Mouse (Mus musculus) CH12.LX (cell line): ENCODE measurements around the gene Ccer2. TPM values are rescaled to one million over a fixed set of nuclear protein-coding genes. Genes with fewer than 3 reads are reported as not detected.

ENCODE experiments used
- DNase-seq: peaks from one replicate; pipeline ENCODE4 v3.0.0-alpha.2; 2013; ENCODE audit errors: extremely low read depth
- H3K27ac ChIP-seq: 2 replicates; pipeline ENCODE4 v1.5.1; 2012; ENCODE audit warnings: low read depth, mild to moderate bottlenecking, control low read depth, moderate library complexity; ENCODE audit not compliant: insufficient read depth
- H3K27me3 ChIP-seq: replicated peaks from 2 replicates; pipeline ENCODE3; 2012; ENCODE audit warnings: inconsistent platforms
- H3K36me3 ChIP-seq, 2 experiments: replicated peaks in 1 of 2; 2 replicates each; pipeline versions ENCODE3 to v1.6.1; 2012; ENCODE audit warnings: inconsistent platforms in 1 of 2, low read length in 1 of 2, mild to moderate bottlenecking in 1 of 2, mixed read lengths in 1 of 2, moderate library complexity in 1 of 2; ENCODE audit not compliant: control insufficient read depth in 1 of 2, insufficient read depth in 1 of 2
- H3K4me1 ChIP-seq, 2 experiments: 2 replicates each; pipeline ENCODE4 v1.6.1; 2012; ENCODE audit warnings: inconsistent platforms in 1 of 2, moderate library complexity in 1 of 2; ENCODE audit not compliant: insufficient read depth in 2 of 2, control insufficient read depth in 1 of 2
- H3K4me2 ChIP-seq: 2 replicates; pipeline ENCODE4 v1.6.1; 2012; ENCODE audit warnings: low read depth, mild to moderate bottlenecking, control low read depth; ENCODE audit not compliant: poor library complexity, insufficient read depth, severe bottlenecking
- H3K4me3 ChIP-seq, 3 experiments: fragments of 150-350 bp in 1 of 3; sonication (generic) in 1 of 3; replicated peaks in 1 of 3; 2 replicates each; pipeline versions ENCODE3 to v1.5.1; 2011 to 2012; ENCODE audit warnings: low read depth in 2 of 3, low read length in 2 of 3, mild to moderate bottlenecking in 2 of 3, moderate library complexity in 2 of 3, control low read depth in 1 of 3, improper control_type of control experiment in 1 of 3, inconsistent platforms in 1 of 3, mixed read lengths in 1 of 3; ENCODE audit not compliant: poor library complexity in 1 of 3
- H3K79me2 ChIP-seq: replicated peaks from 2 replicates; pipeline ENCODE4 v1.6.1; 2012; ENCODE audit warnings: mild to moderate bottlenecking, moderate library complexity; ENCODE audit not compliant: control insufficient read depth, poor library complexity, insufficient read depth, severe bottlenecking; ENCODE audit errors: extremely low read depth
- H3K9ac ChIP-seq: 2 replicates; pipeline ENCODE4 v1.6.1; 2012; ENCODE audit warnings: low read depth, mild to moderate bottlenecking, control low read depth, moderate library complexity; ENCODE audit not compliant: insufficient read depth
- H3K9me3 ChIP-seq: replicated peaks from 2 replicates; pipeline ENCODE3; 2012; ENCODE audit warnings: low read length, inconsistent platforms, mixed read lengths
- BHLHE40 ChIP-seq: IDR thresholded peaks from 2 replicates; pipeline ENCODE4 v1.6.1; 2011; ENCODE audit warnings: mild to moderate bottlenecking, low read depth, low read length, improper control_type of control experiment
- CHD1 ChIP-seq: IDR thresholded peaks from 2 replicates; pipeline ENCODE4 v1.6.1; 2012; ENCODE audit warnings: low read depth, low read length, improper control_type of control experiment, inconsistent platforms
- CHD2 ChIP-seq: IDR thresholded peaks from 2 replicates; pipeline ENCODE4 v1.6.1; 2011; ENCODE audit warnings: low read length, improper control_type of control experiment
- CTCF ChIP-seq, 2 experiments: IDR thresholded peaks in 1 of 2; conservative IDR thresholded peaks in 1 of 2; 2 replicates each; pipeline ENCODE4 v1.5.1; 2011 to 2012; ENCODE audit warnings: low read depth in 2 of 2, low read length in 2 of 2, improper control_type of control experiment in 1 of 2, inconsistent platforms in 1 of 2, mild to moderate bottlenecking in 1 of 2, moderate library complexity in 1 of 2
- E2F4 ChIP-seq: IDR thresholded peaks from 2 replicates; pipeline ENCODE4 v1.6.1; 2011; ENCODE audit warnings: low read depth, low read length, improper control_type of control experiment; ENCODE audit not compliant: insufficient replicate concordance
- ELF1 ChIP-seq: IDR thresholded peaks from 2 replicates; pipeline ENCODE4 v1.6.1; 2014; ENCODE audit warnings: low read depth, mild to moderate bottlenecking, inconsistent platforms, low read length, improper control_type of control experiment
- EP300 ChIP-seq: IDR thresholded peaks from 2 replicates; pipeline ENCODE4 v1.6.1; 2011; ENCODE audit warnings: low read length, improper control_type of control experiment
- ETS1 ChIP-seq: conservative IDR thresholded peaks from 2 replicates; pipeline ENCODE4 v1.6.1; 2012; ENCODE audit warnings: low read depth, mild to moderate bottlenecking, inconsistent platforms, low read length, improper control_type of control experiment, moderate library complexity
- GABPA ChIP-seq: IDR thresholded peaks from 2 replicates; pipeline ENCODE4 v1.6.1; 2012; ENCODE audit warnings: low read depth, low read length, improper control_type of control experiment, inconsistent platforms; ENCODE audit not compliant: insufficient replicate concordance
- HCFC1 ChIP-seq: IDR thresholded peaks from 2 replicates; pipeline ENCODE4 v1.6.1; 2012; ENCODE audit warnings: low read depth, mild to moderate bottlenecking, inconsistent platforms, low read length, improper control_type of control experiment
- IRF4 ChIP-seq: IDR thresholded peaks from 2 replicates; pipeline ENCODE4 v1.6.1; 2014; ENCODE audit warnings: low read depth, mild to moderate bottlenecking, inconsistent platforms, low read length, improper control_type of control experiment
- JUN ChIP-seq: IDR thresholded peaks from 2 replicates; pipeline ENCODE4 v1.6.1; 2011; ENCODE audit warnings: low read depth, mild to moderate bottlenecking, low read length, improper control_type of control experiment, moderate library complexity; ENCODE audit not compliant: insufficient read depth
- JUND ChIP-seq: conservative IDR thresholded peaks from 2 replicates; pipeline ENCODE4 v1.6.1; 2011; ENCODE audit warnings: low read depth, low read length, improper control_type of control experiment
- KAT2A ChIP-seq: IDR thresholded peaks from 2 replicates; pipeline ENCODE4 v1.6.1; 2012; ENCODE audit warnings: low read length, improper control_type of control experiment, inconsistent platforms; ENCODE audit not compliant: insufficient replicate concordance
- MAFK ChIP-seq: IDR thresholded peaks from 2 replicates; pipeline ENCODE4 v1.6.1; 2011; ENCODE audit warnings: low read length, improper control_type of control experiment; ENCODE audit not compliant: insufficient replicate concordance
- MAX ChIP-seq: IDR thresholded peaks from 2 replicates; pipeline ENCODE4 v1.6.1; 2011; ENCODE audit warnings: low read length, improper control_type of control experiment
- MAZ ChIP-seq: IDR thresholded peaks from 2 replicates; pipeline ENCODE4 v1.6.1; 2012; ENCODE audit warnings: low read depth, mild to moderate bottlenecking, inconsistent platforms, low read length, improper control_type of control experiment, moderate library complexity
- MEF2A ChIP-seq: IDR thresholded peaks from 2 replicates; pipeline ENCODE4 v1.6.1; 2014; ENCODE audit warnings: low read depth, mild to moderate bottlenecking, inconsistent platforms, low read length, improper control_type of control experiment, borderline replicate concordance
- MXI1 ChIP-seq: IDR thresholded peaks from 2 replicates; pipeline ENCODE4 v1.6.1; 2011; ENCODE audit warnings: mild to moderate bottlenecking, low read depth, low read length, improper control_type of control experiment
- MYC ChIP-seq: IDR thresholded peaks from 2 replicates; pipeline ENCODE4 v1.6.1; 2011; ENCODE audit warnings: low read depth, mild to moderate bottlenecking, improper control_type of control experiment, low read length
- NELFE ChIP-seq: IDR thresholded peaks from 2 replicates; pipeline ENCODE4 v1.6.1; 2011; ENCODE audit warnings: low read depth, low read length, improper control_type of control experiment
- NRF1 ChIP-seq: IDR thresholded peaks from 2 replicates; pipeline ENCODE4 v1.6.1; 2014; ENCODE audit warnings: low read depth, mild to moderate bottlenecking, inconsistent platforms, low read length, improper control_type of control experiment, moderate library complexity
- PAX5 ChIP-seq: IDR thresholded peaks from 2 replicates; pipeline ENCODE4 v1.6.1; 2012; ENCODE audit warnings: low read length, inconsistent platforms, mixed read lengths
- POLR2A ChIP-seq: IDR thresholded peaks from 2 replicates; pipeline ENCODE4 v1.6.1; 2011; ENCODE audit warnings: low read depth, mild to moderate bottlenecking, improper control_type of control experiment, low read length
- POLR2AphosphoS2 ChIP-seq: IDR thresholded peaks from 2 replicates; pipeline ENCODE4 v1.6.1; 2011; ENCODE audit warnings: low read depth, low read length, improper control_type of control experiment
- RAD21 ChIP-seq: IDR thresholded peaks from 2 replicates; pipeline ENCODE4 v1.6.1; 2011; ENCODE audit warnings: low read depth, mild to moderate bottlenecking, low read length, improper control_type of control experiment, moderate library complexity
- RCOR1 ChIP-seq: conservative IDR thresholded peaks from 2 replicates; pipeline ENCODE4 v1.6.1; 2012; ENCODE audit warnings: low read depth, mild to moderate bottlenecking, inconsistent platforms, low read length, improper control_type of control experiment
- SIN3A ChIP-seq: IDR thresholded peaks from 2 replicates; pipeline ENCODE4 v1.6.1; 2012; ENCODE audit warnings: low read length, improper control_type of control experiment, inconsistent platforms
- SMC3 ChIP-seq: IDR thresholded peaks from 2 replicates; pipeline ENCODE4 v1.6.1; 2011; ENCODE audit warnings: low read depth, low read length, improper control_type of control experiment
- TBP ChIP-seq: conservative IDR thresholded peaks from 2 replicates; pipeline ENCODE4 v1.6.1; 2011; ENCODE audit warnings: low read depth, low read length, improper control_type of control experiment
- TCF12 ChIP-seq: IDR thresholded peaks from 2 replicates; pipeline ENCODE4 v1.6.1; 2014; ENCODE audit warnings: low read depth, mild to moderate bottlenecking, inconsistent platforms, low read length, improper control_type of control experiment
- UBTF ChIP-seq: IDR thresholded peaks from 2 replicates; pipeline ENCODE4 v1.6.1; 2012; ENCODE audit warnings: low read depth, mild to moderate bottlenecking, inconsistent platforms, low read length, improper control_type of control experiment, moderate library complexity
- USF1 ChIP-seq: IDR thresholded peaks from 2 replicates; pipeline ENCODE4 v1.6.1; 2014; ENCODE audit warnings: low read depth, mild to moderate bottlenecking, inconsistent platforms, low read length, improper control_type of control experiment
- USF2 ChIP-seq: conservative IDR thresholded peaks from 2 replicates; pipeline ENCODE4 v1.6.1; 2011; ENCODE audit warnings: low read depth, low read length, improper control_type of control experiment
- ZC3H11A ChIP-seq: IDR thresholded peaks from 2 replicates; pipeline ENCODE4 v1.6.1; 2012; ENCODE audit warnings: low read depth, mild to moderate bottlenecking, inconsistent platforms, low read length, improper control_type of control experiment
- ZKSCAN1 ChIP-seq: IDR thresholded peaks from 2 replicates; pipeline ENCODE4 v1.6.1; 2012; ENCODE audit warnings: low read depth, inconsistent platforms, low read length, improper control_type of control experiment, borderline replicate concordance
- ZMIZ1 ChIP-seq: IDR thresholded peaks from 2 replicates; pipeline ENCODE4 v1.6.1; 2012; ENCODE audit warnings: low read depth, mild to moderate bottlenecking, inconsistent platforms, low read length, improper control_type of control experiment
- ZNF384 ChIP-seq: IDR thresholded peaks from 2 replicates; pipeline ENCODE4 v1.6.1; 2012; ENCODE audit warnings: low read depth, low read length, improper control_type of control experiment, inconsistent platforms
- dilution Hi-C: fragments of 300-500 bp; cut with MboI; formaldehyde crosslinking; loops from 2 replicates; pipeline ENCODE4 v1.14.3; 2020; ENCODE audit warnings: low sequenced_read_pairs; ENCODE audit not compliant: extremely low pct_unique_long_range_greater_than_20kb, extremely low pct_ligation_motif_present
- in situ Hi-C: fragments of 300-500 bp; cut with MboI; formaldehyde crosslinking; loops from 3 replicates; pipeline ENCODE4 v1.14.3; 2019; ENCODE audit warnings: low sequenced_read_pairs, low pct_ligation_motif_present, low pct_unique_long_range_greater_than_20kb, mixed read lengths
- polyA plus RNA-seq: library from polyadenylated mRNA; unstranded; fragments of >175 nt; gene quantifications from 2 replicates; pipeline ENCODE4 v1.2.1, GENCODE M21; 2012; ENCODE audit warnings: low read depth; ENCODE audit not compliant: insufficient read length
- total RNA-seq, 2 experiments: library from RNA; depleted of rRNA; stranded (reverse); fragments of 300-350 nt in 1 of 2; fragments of >200 nt in 1 of 2; gene quantifications; 2 replicates each; pipeline ENCODE4 v1.2.3; 2012 to 2014

The Ccer2 gene
- total and polyA plus RNA-seq, 3 experiments = 0.17 TPM; not detected in 2

DNA sequence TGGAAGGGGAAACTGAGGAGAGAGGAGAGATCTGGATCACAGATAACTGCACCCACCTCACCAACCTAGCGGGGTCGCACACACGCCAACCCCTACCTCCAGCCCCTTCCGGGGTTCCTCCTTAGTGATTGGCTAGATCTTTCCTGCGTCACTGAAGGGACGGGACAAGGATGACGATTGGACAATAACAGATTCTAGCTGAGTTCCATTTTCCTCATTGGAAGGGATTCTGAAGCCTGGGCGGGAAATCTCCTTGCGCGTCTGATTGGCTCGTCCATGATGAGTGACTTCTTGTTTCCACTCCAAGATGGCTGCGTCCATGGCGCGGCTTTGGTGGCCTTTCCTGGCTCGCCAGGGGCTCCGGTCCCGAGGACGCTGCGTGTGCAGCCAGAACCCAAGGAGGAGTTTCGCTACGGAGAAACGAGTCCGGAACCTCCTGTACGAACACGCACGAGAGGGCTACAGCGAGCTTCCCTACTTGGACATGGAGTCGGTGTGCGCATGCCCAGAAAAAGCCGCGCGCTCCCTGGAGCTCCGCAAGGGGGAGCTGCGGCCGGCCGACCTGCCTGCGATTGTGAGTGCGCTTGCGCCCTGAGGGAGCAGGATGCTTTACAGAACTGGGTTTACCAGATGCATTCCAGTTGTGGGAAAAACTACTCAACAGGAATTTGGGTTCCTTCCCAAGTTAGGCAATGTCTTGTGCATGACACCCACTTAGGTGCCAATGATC, 14.1 kb upstream of the Ccer2 start, which contains the start of the genes Mrps12 and Sars2:
Mrps12 (minus strand) TSS at position 112 of the 730 bp plus-strand sequence.
Sars2 (plus strand) TSS at position 284 of the 730 bp plus-strand sequence.
- in situ Hi-C loops = no loop called here
- TF ChIP-seq IRF4 = peak; percentile 21; the same call in 1 of the 2 replicates
- TF ChIP-seq MYC = peak; percentile 27; the same call in 1 of the 2 replicates
- no peak; the same call in none of the 2 replicates for TF ChIP-seq SIN3A
- TF ChIP-seq ZMIZ1 = peak; percentile 61
- peak; percentile 75; the same call in 1 of the 2 replicates for TF ChIP-seq TBP
- TF ChIP-seq JUND = no peak
- TF ChIP-seq UBTF = no peak
- TF ChIP-seq ZNF384 = no peak
- no peak for TF ChIP-seq USF1
- TF ChIP-seq POLR2AphosphoS2 = peak; percentile 78; the same call in 1 of the 2 replicates
- no peak; the same call in 1 of the 2 replicates for TF ChIP-seq RCOR1
- TF ChIP-seq EP300 = no peak
- TF ChIP-seq MEF2A = no peak
- TF ChIP-seq POLR2A = peak; percentile 90
- TF ChIP-seq PAX5 = no peak
- no peak for TF ChIP-seq GABPA
- TF ChIP-seq ZKSCAN1 = no peak
- TF ChIP-seq HCFC1 = peak; percentile 77
- peak; percentile 9; the same call in 1 of the 2 replicates for TF ChIP-seq ETS1
- TF ChIP-seq ZC3H11A = no peak
- peak; percentile 23 for TF ChIP-seq RAD21
- peak; percentile 65 for TF ChIP-seq TCF12
- peak; percentile 95 for TF ChIP-seq CHD2
- peak; percentile 95 for TF ChIP-seq ELF1
- peak in 1 of 2 experiments; percentile 87; a peak in 2 of 4 replicates for TF ChIP-seq CTCF (conservative IDR thresholded peaks at IDR 0.05 in 1 of 2, IDR thresholded peaks at IDR 0.05 in 1 of 2; ENCODE audit: low read depth in 2 of 2, low read length in 2 of 2)
- peak; percentile 45 for TF ChIP-seq MAX
- TF ChIP-seq CHD1 = no peak
- no peak for TF ChIP-seq JUN
- TF ChIP-seq KAT2A = no peak
- peak; percentile 98 for TF ChIP-seq E2F4
- TF ChIP-seq NELFE = peak; percentile 94
- peak; percentile 49 for TF ChIP-seq SMC3
- TF ChIP-seq BHLHE40 = no peak
- TF ChIP-seq MAFK = no peak
- no peak; the same call in 1 of the 2 replicates for TF ChIP-seq MAZ
- peak; percentile 17 for TF ChIP-seq MXI1
- peak; percentile 89 for TF ChIP-seq NRF1
- no peak for TF ChIP-seq USF2
- TF ChIP-seq, all 38 proteins: peak for 19
- H3K27me3 ChIP-seq = no peaks in the 10 kb centered on the region
- dilution Hi-C loops = no loop called here
- DNase-seq = peak; percentile 99
- H3K36me3 ChIP-seq = peaks cover 29 to 60% of the 10 kb centered on the region in 2 experiments
- peaks cover 0 to 23% of the 10 kb centered on the region in 2 experiments; a peak in 2 of 4 replicates for H3K4me1 ChIP-seq
- H3K4me3 ChIP-seq = peak within 1 kb of the TSS; percentile 84 to 97 (median 86)
- peak within 1 kb of the TSS; percentile 70 for H3K4me2 ChIP-seq
- H3K9me3 ChIP-seq = peaks cover 2% of the 10 kb centered on the region
- peak within 1 kb of the TSS; percentile 70 for H3K27ac ChIP-seq
- peak within 1 kb of the TSS; percentile 95 for H3K9ac ChIP-seq
- no peaks in the 10 kb centered on the region; the same call in none of the 2 replicates for H3K79me2 ChIP-seq
